Mouse (Mus musculus) kidney, postnatal 25 days (tissue): ENCODE measurements around the gene Gck.

Source experiments
- DNase-seq, 2 experiments: peaks; one replicate each; pipeline ENCODE4 v3.0.0; 2021; ENCODE audit warnings: mixed read lengths in 2 of 2

The Gck gene

GRCm38 (mm10) chr11:5872707-5873106 lies 77.2 kb downstream of the Gck start:
- peak in 1 of 2 experiments; percentile 37 for DNase-seq

GRCm38 (mm10) chr11:5870069-5870468 lies 79.8 kb downstream of the Gck start:
- DNase-seq = peak in 1 of 2 experiments; percentile 40

- DNase-seq = peak in 1 of 2 experiments; percentile 33
These were observed 80.5 kb downstream of the Gck start for GRCm38 (mm10) chr11:5869331-5869730.

- peak; percentile 61 to 77 for DNase-seq
These were observed 81.6 kb downstream of the Gck start for GRCm38 (mm10) chr11:5868324-5868723.

- DNase-seq = peak in 1 of 2 experiments; percentile 31
These were observed 82.7 kb downstream of the Gck start for GRCm38 (mm10) chr11:5867196-5867595.

- DNase-seq = peak; percentile 71 to 87
These were observed 87.3 kb downstream of the Gck start for GRCm38 (mm10) chr11:5862394-5863105.

GRCm38 (mm10) chr11:5861678-5862393 lies 88.0 kb downstream of the Gck start, which contains the start of gene Aebp1:
Gene Aebp1, plus strand, starts transcription at chr11:5861947.
- DNase-seq = peak; percentile 69 to 84

GRCm38 (mm10) chr11:5860639-5861038 lies 89.2 kb downstream of the Gck start:
- DNase-seq = no peak

GRCm38 (mm10) chr11:5859883-5860550 lies 89.9 kb downstream of the Gck start:
- no peak for DNase-seq

- DNase-seq = no peak
These were observed 91.2 kb downstream of the Gck start for GRCm38 (mm10) chr11:5858723-5859122.

GRCm38 (mm10) chr11:5856479-5857130 lies 93.3 kb downstream of the Gck start:
- no peak for DNase-seq

GRCm38 (mm10) chr11:5855902-5856301 lies 94.0 kb downstream of the Gck start:
- DNase-seq = peak; percentile 55 to 67

- DNase-seq = no peak
These were observed 94.4 kb downstream of the Gck start for GRCm38 (mm10) chr11:5855481-5855880.

- DNase-seq = peak in 1 of 2 experiments; percentile 64
These were observed 97.6 kb downstream of the Gck start for GRCm38 (mm10) chr11:5852314-5852713.

GRCm38 (mm10) chr11:5851021-5851736 lies 98.7 kb downstream of the Gck start:
- DNase-seq = no peak
